Mouse (Mus musculus) heart, embryonic 10.5 days (tissue): ENCODE results near the gene Agtrap. TPM values are rescaled to one million over a fixed set of nuclear protein-coding genes. Genes with fewer than 3 reads are reported as not detected.
"Not testable (repeated sequence)": the region's sequence is repeated elsewhere in the genome, so short reads cannot be mapped to it uniquely, and the experiment has no call there.

Experiments used
- DNase-seq: peaks from one replicate; pipeline ENCODE4 v3.0.0-alpha.2; 2017; ENCODE audit warnings: low spot score
- H3K27ac ChIP-seq: fragments of 300-500 bp; sonication (generic); 2 replicates; pipeline ENCODE4 v1.5.1; 2016; ENCODE audit warnings: mild to moderate bottlenecking
- H3K27me3 ChIP-seq: fragments of 300-500 bp; sonication (generic); 2 replicates; pipeline ENCODE4 v1.6.1; 2016; ENCODE audit warnings: mild to moderate bottlenecking; ENCODE audit not compliant: poor library complexity, insufficient read depth, severe bottlenecking
- H3K36me3 ChIP-seq: fragments of 300-500 bp; sonication (generic); 2 replicates; pipeline ENCODE4 v1.6.1; 2016; ENCODE audit warnings: mild to moderate bottlenecking, moderate library complexity
- H3K4me1 ChIP-seq: fragments of 300-500 bp; sonication (generic); 2 replicates; pipeline ENCODE4 v1.6.1; 2016; ENCODE audit warnings: mild to moderate bottlenecking
- H3K4me3 ChIP-seq: fragments of 300-500 bp; sonication (generic); 2 replicates; pipeline ENCODE4 v1.5.1; 2016; ENCODE audit warnings: mild to moderate bottlenecking, moderate library complexity
- H3K9me3 ChIP-seq: fragments of 300-500 bp; sonication (generic); 2 replicates; pipeline ENCODE4 v1.6.1; 2016; ENCODE audit warnings: mild to moderate bottlenecking, moderate library complexity
- WGBS: fragments of 180-500 bp; shearing (Covaris S2); methylation state at CpG from one replicate; pipeline ENCODE4 v1.1.7; 2016; 5-methylcytosine and 5-hydroxymethylcytosine counted together
- polyA plus RNA-seq: library from polyadenylated mRNA; unstranded; fragments of >200 nt; fragmentation: Nextera tagmentation; extraction: Ambion mirVana; gene quantifications from 2 replicates; pipeline ENCODE4 v1.2.1, GENCODE M21; 2016

The Agtrap gene
- polyA plus RNA-seq, 1 experiment from 2014 or later = 20.8 TPM

- H3K4me1 ChIP-seq = peaks cover 13% of the 10 kb centered on the region
- peaks cover 35% of the 10 kb centered on the region; the same call in 1 of the 2 replicates for H3K27me3 ChIP-seq
- 81% methylated on average over 9 of the region's 9 CpGs for WGBS
- H3K9me3 ChIP-seq, H3K4me3 ChIP-seq, DNase-seq, H3K27ac ChIP-seq, H3K36me3 ChIP-seq: not testable (repeated sequence)
Observed at GRCm38 (mm10) chr4:148119578-148119977, 31.7 kb upstream of the Agtrap start.

- Histone ChIP-seq H3K27ac (no peak overlapping the region), H3K4me1 (peaks cover 14% of the 10 kb centered on the region), H3K9me3 (no peaks in the 10 kb centered on the region), H3K36me3 (no peaks in the 10 kb centered on the region), H3K27me3 (peaks cover 33% of the 10 kb centered on the region; the same call in 1 of the 2 replicates), H3K4me3 (no peak overlapping the region)
- no peak for DNase-seq
- 72% methylated on average over 4 of the region's 4 CpGs for WGBS
Observed at GRCm38 (mm10) chr4:148117392-148117791, 29.6 kb upstream of the Agtrap start.

GRCm38 (mm10) chr4:148116657-148117056 is 28.8 kb upstream of the Agtrap start:
- Histone ChIP-seq H3K9me3 (no peaks in the 10 kb centered on the region), H3K4me3 (no peak overlapping the region), H3K4me1 (peaks cover 14% of the 10 kb centered on the region), H3K27ac (no peak overlapping the region), H3K36me3 (no peaks in the 10 kb centered on the region), H3K27me3 (peaks cover 26% of the 10 kb centered on the region; the same call in 1 of the 2 replicates)
- 75% methylated on average over 4 of the region's 4 CpGs for WGBS
- no peak for DNase-seq

- Histone ChIP-seq H3K4me3 (peak overlapping the region; percentile 34), H3K4me1 (peaks cover 14% of the 10 kb centered on the region), H3K27me3 (peaks cover 17% of the 10 kb centered on the region; the same call in 1 of the 2 replicates), H3K27ac (peak overlapping the region; percentile 24; the same call in 1 of the 2 replicates), H3K36me3 (no peaks in the 10 kb centered on the region), H3K9me3 (no peaks in the 10 kb centered on the region)
- WGBS = 6% methylated on average over 15 of the region's 15 CpGs
- DNase-seq = no peak
Observed at GRCm38 (mm10) chr4:148115467-148115866, 27.6 kb upstream of the Agtrap start.

- Histone ChIP-seq H3K27me3 (peaks cover 17% of the 10 kb centered on the region; the same call in 1 of the 2 replicates), H3K4me1 (peaks cover 14% of the 10 kb centered on the region), H3K4me3 (peak overlapping the region; percentile 34), H3K36me3 (no peaks in the 10 kb centered on the region), H3K9me3 (no peaks in the 10 kb centered on the region), H3K27ac (peak overlapping the region; percentile 24; the same call in 1 of the 2 replicates)
- 7% methylated on average over 15 of the region's 15 CpGs for WGBS
- peak; percentile 93 for DNase-seq
Observed at GRCm38 (mm10) chr4:148114758-148115391, 27.0 kb upstream of the Agtrap start.

- 86% methylated on average over 12 of the region's 12 CpGs for WGBS
Observed at GRCm38 (mm10) chr4:148112519-148112918, 24.7 kb upstream of the Agtrap start.

GRCm38 (mm10) chr4:148109215-148109614 is 21.4 kb upstream of the Agtrap start:
- Histone ChIP-seq H3K4me3 (no peak overlapping the region), H3K27ac (no peak overlapping the region), H3K4me1 (peaks cover 32% of the 10 kb centered on the region), H3K36me3 (no peaks in the 10 kb centered on the region), H3K9me3 (no peaks in the 10 kb centered on the region), H3K27me3 (peaks cover 11% of the 10 kb centered on the region; the same call in 1 of the 2 replicates)
- 37% methylated on average over 5 of the region's 5 CpGs for WGBS
- no peak for DNase-seq

More at GRCm38 (mm10) chr4:148112519-148112918, 24.7 kb upstream of the Agtrap start:
- no peak for DNase-seq
- Histone ChIP-seq H3K4me1 (peaks cover 34% of the 10 kb centered on the region), H3K4me3 (no peak overlapping the region), H3K9me3 (no peaks in the 10 kb centered on the region), H3K36me3 (no peaks in the 10 kb centered on the region), H3K27me3 (peaks cover 17% of the 10 kb centered on the region; the same call in 1 of the 2 replicates), H3K27ac (no peak overlapping the region)

GRCm38 (mm10) chr4:148108565-148109100 is 20.8 kb upstream of the Agtrap start:
- Histone ChIP-seq H3K4me3 (no peak overlapping the region), H3K36me3 (no peaks in the 10 kb centered on the region), H3K27ac (no peak overlapping the region; the same call in 1 of the 2 replicates), H3K9me3 (no peaks in the 10 kb centered on the region), H3K27me3 (peaks cover 11% of the 10 kb centered on the region; the same call in 1 of the 2 replicates), H3K4me1 (peaks cover 32% of the 10 kb centered on the region)
- DNase-seq = no peak
- 47% methylated on average over 7 of the region's 7 CpGs for WGBS

GRCm38 (mm10) chr4:148107621-148108291 is 19.9 kb upstream of the Agtrap start:
- peak overlapping the region; percentile 52; the same call in 1 of the 2 replicates for H3K27ac ChIP-seq
- H3K36me3 ChIP-seq = no peaks in the 10 kb centered on the region
- H3K27me3 ChIP-seq = peaks cover 3% of the 10 kb centered on the region; the same call in 1 of the 2 replicates
- 44% methylated on average over 22 of the region's 22 CpGs for WGBS
- 0 out of 2 replicates have a peak overlapping the region, but pooled peaks have one; percentile 9 for H3K4me3 ChIP-seq
- no peaks in the 10 kb centered on the region for H3K9me3 ChIP-seq
- peaks cover 32% of the 10 kb centered on the region for H3K4me1 ChIP-seq
- DNase-seq = no peak

GRCm38 (mm10) chr4:148104146-148104545 is 16.3 kb upstream of the Agtrap start:
- Histone ChIP-seq H3K4me3 (no peak overlapping the region), H3K36me3 (no peaks in the 10 kb centered on the region), H3K4me1 (peaks cover 39% of the 10 kb centered on the region), H3K27ac (no peak overlapping the region), H3K9me3 (no peaks in the 10 kb centered on the region), H3K27me3 (peaks cover 4% of the 10 kb centered on the region; the same call in 1 of the 2 replicates)
- WGBS = 58% methylated on average over 3 of the region's 3 CpGs
- no peak for DNase-seq

- H3K4me3 ChIP-seq = peak overlapping the region; percentile 56
- no peaks in the 10 kb centered on the region for H3K36me3 ChIP-seq
- no peaks in the 10 kb centered on the region for H3K9me3 ChIP-seq
- 17% methylated on average over 29 of the region's 29 CpGs for WGBS
- peak overlapping the region; percentile 73 for H3K27ac ChIP-seq
- DNase-seq = peak; percentile 82
- peaks cover 4% of the 10 kb centered on the region; the same call in 1 of the 2 replicates for H3K27me3 ChIP-seq
- peaks cover 17% of the 10 kb centered on the region for H3K4me1 ChIP-seq
Observed at GRCm38 (mm10) chr4:148101801-148102527, 14.1 kb upstream of the Agtrap start.

GRCm38 (mm10) chr4:148098666-148099065 is 10.8 kb upstream of the Agtrap start:
- 68% methylated on average over 3 of the region's 3 CpGs for WGBS

More at GRCm38 (mm10) chr4:148098666-148099065, 10.8 kb upstream of the Agtrap start:
- Histone ChIP-seq H3K27me3 (peaks cover 4% of the 10 kb centered on the region; the same call in 1 of the 2 replicates), H3K27ac (no peak overlapping the region), H3K4me3 (no peak overlapping the region), H3K9me3 (no peaks in the 10 kb centered on the region), H3K36me3 (no peaks in the 10 kb centered on the region), H3K4me1 (peaks cover 19% of the 10 kb centered on the region)
- no peak for DNase-seq
